Mouse (Mus musculus) induced T-regulatory cell, adult 2 months (primary cell): ENCODE data around the gene Vmn1r202.
"Not testable (repeated sequence)": the region's sequence is repeated elsewhere in the genome, so short reads cannot be mapped to it uniquely, and the experiment has no call there.

Experiments
- DNase-seq: peaks from one replicate; pipeline ENCODE4 v3.0.0-alpha.2; 2012; ENCODE audit warnings: low read depth

The Vmn1r202 gene

DNA sequence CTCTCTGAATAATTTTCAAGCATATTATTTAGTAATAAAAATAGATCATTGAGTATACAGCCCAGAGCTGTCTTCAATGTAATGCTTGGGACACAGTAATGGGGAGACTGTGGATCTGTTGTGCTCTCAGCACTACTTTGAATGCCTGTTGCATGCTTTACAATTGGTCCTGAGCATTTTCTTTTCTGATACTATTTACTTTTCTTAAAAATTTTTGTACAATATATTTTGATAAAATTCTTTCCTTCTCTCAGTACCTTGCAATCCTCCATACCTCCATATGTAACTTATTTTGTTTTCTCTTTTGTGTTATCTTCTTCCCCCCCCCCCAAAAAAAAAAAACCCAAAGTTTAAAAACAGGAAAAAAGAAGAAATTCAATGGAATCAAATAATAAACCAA lies at the start of gene Vmn1r202:
Gene Vmn1r202, minus strand, starts transcription at position 101 of the 400 bp plus-strand sequence.
- DNase-seq = no peak

DNA sequence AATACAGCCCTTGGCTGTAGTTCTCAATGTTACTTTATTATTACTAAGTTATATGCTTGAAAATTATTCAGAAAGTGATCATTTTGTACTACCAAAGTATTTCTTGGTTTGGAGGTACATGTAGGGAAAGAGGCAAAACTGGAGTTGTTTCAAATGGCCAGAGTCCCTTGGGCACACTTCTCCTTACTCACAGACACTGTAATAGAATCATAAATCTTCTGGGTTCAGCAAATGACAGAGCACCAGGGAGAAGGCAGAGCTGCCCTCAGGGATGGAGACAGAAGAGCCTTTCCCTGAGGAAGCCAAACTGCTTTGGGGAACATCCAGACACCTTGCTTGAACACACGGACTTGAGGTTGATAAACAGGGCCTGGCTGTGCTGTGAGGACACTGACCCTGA lies 47.7 kb upstream of the Vmn1r202 start, which contains the start of gene Vmn1r204:
Gene Vmn1r204, plus strand, starts transcription at position 301 of the 400 bp plus-strand sequence.
- not testable (repeated sequence) for DNase-seq

DNA sequence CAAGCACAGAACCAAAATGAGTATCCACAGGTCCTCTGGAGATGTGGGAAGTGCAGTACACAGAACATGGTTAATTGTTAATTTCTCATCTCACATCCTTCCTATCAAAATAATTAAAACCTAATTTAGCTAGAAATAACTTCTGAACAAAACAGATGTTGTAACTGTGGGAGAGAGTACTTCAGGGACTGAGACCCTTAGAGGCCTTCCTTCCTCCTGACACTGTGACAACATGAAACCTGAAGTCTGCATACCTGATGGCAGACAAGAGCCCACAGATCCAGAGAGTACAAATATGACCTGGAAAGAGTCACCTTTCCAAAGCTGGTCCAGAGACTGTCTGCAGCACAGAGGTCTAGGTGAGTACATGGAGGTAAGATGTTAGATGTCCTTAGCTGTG lies 12.6 kb upstream of the Vmn1r202 start, which contains the start of gene Vmn1r203:
Gene Vmn1r203, plus strand, starts transcription at position 301 of the 400 bp plus-strand sequence.
- DNase-seq = no peak

DNA sequence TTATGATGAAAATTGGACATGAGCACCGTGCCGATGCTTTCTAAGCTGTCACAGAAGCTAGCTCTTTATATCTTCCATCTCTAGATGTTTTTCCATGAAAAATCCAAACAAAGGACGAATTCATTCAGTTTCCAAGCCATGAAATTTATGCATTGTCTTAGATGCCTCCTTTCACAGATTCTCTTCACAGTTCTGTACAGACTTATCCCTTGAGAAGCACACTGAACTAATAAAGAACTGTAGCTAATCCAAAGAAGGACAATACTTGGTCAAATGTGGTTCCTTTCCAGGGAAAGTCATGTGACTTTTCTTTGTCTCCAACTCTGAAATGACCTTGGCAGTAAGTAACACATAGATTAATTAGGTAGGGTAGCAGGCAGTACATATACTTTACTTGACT lies 2.8 kb downstream of the Vmn1r202 start:
- no peak for DNase-seq

DNA sequence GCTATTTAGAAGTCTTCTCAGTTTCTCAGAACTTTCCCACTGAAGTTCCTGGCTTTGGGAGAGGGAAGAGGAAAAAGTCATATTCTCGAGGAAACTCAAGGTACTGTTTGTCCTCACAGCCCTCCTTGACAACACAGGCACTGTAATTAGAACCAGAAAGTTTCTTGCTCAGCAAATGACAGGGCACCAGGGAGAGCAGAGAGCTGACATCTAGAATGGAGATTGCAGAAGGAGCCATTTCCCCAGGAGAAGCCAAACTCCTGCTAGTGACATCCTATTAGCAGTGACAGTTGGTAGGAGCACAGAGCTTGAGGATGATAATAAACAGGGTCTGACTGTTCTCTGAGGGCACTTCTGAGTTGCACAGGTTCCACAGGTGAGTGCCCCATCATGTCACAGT lies 33.6 kb downstream of the Vmn1r202 start, which contains the start of gene Vmn1r201:
Gene Vmn1r201, plus strand, starts transcription at position 301 of the 400 bp plus-strand sequence.
- DNase-seq = no peak

DNA sequence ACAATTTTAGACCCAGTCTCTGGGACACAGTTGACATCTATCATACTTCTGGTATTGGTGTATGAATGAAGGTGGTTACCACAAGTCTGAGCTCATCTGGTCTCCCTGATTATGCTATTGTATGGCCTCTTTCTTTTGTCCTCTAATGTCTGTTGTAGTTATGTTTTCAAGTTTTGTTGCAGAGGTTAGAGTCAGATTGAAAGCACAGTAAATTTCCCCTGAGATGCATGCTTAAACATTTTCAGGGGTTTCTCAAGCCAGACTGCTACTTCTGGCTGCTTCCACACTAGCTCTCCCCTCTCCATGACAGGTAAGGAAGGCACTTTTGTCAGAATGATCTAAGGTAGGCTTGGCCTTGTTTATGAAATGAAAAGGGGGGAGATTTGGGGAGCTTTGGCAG lies 50.0 kb downstream of the Vmn1r202 start:
- no peak for DNase-seq
